Mouse (Mus musculus): ENCODE measurements around the gene Klk11.

GRCm38 (mm10) chr7:43799876-43800275 is 25.5 kb downstream of the Klk11 start:
- TF ChIP-seq POLR2A (IDR thresholded peaks at IDR 0.05; ENCODE audit: extremely low read depth, insufficient read depth, low read length) (no peak), CTCF (IDR thresholded peaks at IDR 0.05; ENCODE audit: low read depth, low read length) (no peak)

Data from liver, adult 2 months (tissue).